Mouse (Mus musculus) neural tube, embryonic 12.5 days (tissue): Measurements from ENCODE around the gene Serpinb9c. TPM values are rescaled to one million over a fixed set of nuclear protein-coding genes. Genes with fewer than 3 reads are reported as not detected.
"Not testable (repeated sequence)": the region's sequence is repeated elsewhere in the genome, so short reads cannot be mapped to it uniquely, and the experiment has no call there.

Experiments
- ATAC-seq: fragments of 200-750 bp; cut with Nextera tagmentation; 2 replicates; pipeline ENCODE4 v1.8.0; 2017; ENCODE audit warnings: low read depth, mild to moderate bottlenecking, moderate TSS enrichment, moderate library complexity; ENCODE audit not compliant: low FRiP score
- H3K27ac ChIP-seq: fragments of 300-500 bp; sonication (generic); 2 replicates; pipeline ENCODE4 v1.5.1; 2016
- H3K27me3 ChIP-seq: fragments of 300-500 bp; sonication (generic); replicated peaks from 2 replicates; pipeline ENCODE4 v1.6.1; 2016; ENCODE audit warnings: mild to moderate bottlenecking
- H3K36me3 ChIP-seq: fragments of 300-500 bp; sonication (generic); 2 replicates; pipeline ENCODE4 v1.6.1; 2016; ENCODE audit warnings: mild to moderate bottlenecking
- H3K4me1 ChIP-seq: fragments of 300-500 bp; sonication (generic); 2 replicates; pipeline ENCODE4 v1.6.1; 2016
- H3K4me2 ChIP-seq: fragments of 300-500 bp; sonication (generic); replicated peaks from 2 replicates; pipeline ENCODE4 v1.6.1; 2016; ENCODE audit warnings: mild to moderate bottlenecking
- H3K4me3 ChIP-seq: fragments of 300-500 bp; sonication (generic); 2 replicates; pipeline ENCODE4 v1.5.1; 2016
- H3K9ac ChIP-seq: fragments of 300-500 bp; sonication (generic); 2 replicates; pipeline ENCODE4 v1.6.1; 2016; ENCODE audit warnings: mild to moderate bottlenecking
- H3K9me3 ChIP-seq: fragments of 300-500 bp; sonication (generic); 2 replicates; pipeline ENCODE4 v1.6.1; 2016; ENCODE audit warnings: mild to moderate bottlenecking
- WGBS: fragments of 180-500 bp; shearing (Covaris S2); methylation state at CpG from one replicate; pipeline ENCODE4 v1.1.7; 2016; 5-methylcytosine and 5-hydroxymethylcytosine counted together
- polyA plus RNA-seq: library from polyadenylated mRNA; unstranded; fragments of >200 nt; fragmentation: Nextera tagmentation; extraction: Ambion mirVana; gene quantifications from 2 replicates; pipeline ENCODE4 v1.2.1, GENCODE M21; 2016

The Serpinb9c gene
- polyA plus RNA-seq: not detected in 2 replicates

DNA sequence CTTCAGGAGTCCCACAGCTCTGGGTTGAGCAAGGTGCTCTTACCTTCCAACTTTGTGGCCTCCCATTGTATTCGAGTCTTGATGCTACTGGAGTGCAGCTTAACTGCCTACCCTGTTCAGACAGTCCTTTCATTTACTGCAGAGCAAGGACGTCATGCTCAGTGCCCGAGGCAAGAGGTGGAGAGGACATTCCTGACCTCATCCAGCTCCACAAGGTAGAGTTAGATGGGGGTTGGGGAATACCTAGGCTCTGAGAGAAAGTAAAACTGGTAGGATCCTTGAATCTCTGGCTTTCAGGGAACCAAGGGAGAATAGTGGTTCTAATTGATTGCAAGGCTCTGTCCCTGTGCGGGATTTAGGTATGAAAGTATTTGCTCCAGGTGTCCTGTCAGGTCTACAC is at the start of gene Serpinb9c:
Gene Serpinb9c, minus strand, starts transcription at position 101 of the 400 bp plus-strand sequence.
- Histone ChIP-seq H3K4me2 (no peak within 1 kb of the TSS), H3K4me1 (no peaks in the 10 kb centered on the region), H3K27me3 (no peaks in the 10 kb centered on the region), H3K9me3 (0 out of 2 replicates have a peak, but pooled peaks cover 10% of the 10 kb centered on the region), H3K4me3 (no peak within 1 kb of the TSS), H3K27ac (no peak within 1 kb of the TSS), H3K36me3 (no peaks in the 10 kb centered on the region), H3K9ac (no peak within 1 kb of the TSS)
- WGBS: 75% methylated on average over 4 of the region's 4 CpGs
- ATAC-seq: no peak

- Histone ChIP-seq H3K9me3 (no peaks in the 10 kb centered on the region), H3K27ac (no peak overlapping the region), H3K4me1 (no peaks in the 10 kb centered on the region), H3K9ac (no peak overlapping the region), H3K4me2 (no peak overlapping the region), H3K36me3 (no peaks in the 10 kb centered on the region), H3K4me3 (no peak overlapping the region), H3K27me3 (no peaks in the 10 kb centered on the region)
- no peak for ATAC-seq
- 54% methylated on average over 2 of the region's 2 CpGs for WGBS
These were observed 40.2 kb upstream of the Serpinb9c start for GRCm38 (mm10) chr13:33199740-33200139.

- ATAC-seq: no peak
- Histone ChIP-seq H3K4me3 (no peak within 1 kb of the TSS), H3K4me2 (no peak within 1 kb of the TSS), H3K9me3 (no peaks in the 10 kb centered on the region), H3K27me3 (no peaks in the 10 kb centered on the region), H3K9ac (no peak within 1 kb of the TSS), H3K4me1 (no peaks in the 10 kb centered on the region), H3K27ac (no peak within 1 kb of the TSS), H3K36me3 (no peaks in the 10 kb centered on the region)
- 87% methylated on average over 5 of the region's 5 CpGs for WGBS
These were observed 33.1 kb upstream of the Serpinb9c start, which contains the start of gene Serpinb9d for GRCm38 (mm10) chr13:33192659-33193058. TSS of gene Serpinb9d (plus strand) at chr13:33192959.

- not testable (repeated sequence) for H3K9me3 ChIP-seq, H3K4me1 ChIP-seq, H3K27ac ChIP-seq, H3K36me3 ChIP-seq, H3K4me3 ChIP-seq, H3K27me3 ChIP-seq, H3K9ac ChIP-seq, H3K4me2 ChIP-seq, ATAC-seq
- WGBS: 74% methylated on average over 1 of the region's 1 CpGs
These were observed 30.9 kb upstream of the Serpinb9c start for GRCm38 (mm10) chr13:33190486-33190885.

DNA sequence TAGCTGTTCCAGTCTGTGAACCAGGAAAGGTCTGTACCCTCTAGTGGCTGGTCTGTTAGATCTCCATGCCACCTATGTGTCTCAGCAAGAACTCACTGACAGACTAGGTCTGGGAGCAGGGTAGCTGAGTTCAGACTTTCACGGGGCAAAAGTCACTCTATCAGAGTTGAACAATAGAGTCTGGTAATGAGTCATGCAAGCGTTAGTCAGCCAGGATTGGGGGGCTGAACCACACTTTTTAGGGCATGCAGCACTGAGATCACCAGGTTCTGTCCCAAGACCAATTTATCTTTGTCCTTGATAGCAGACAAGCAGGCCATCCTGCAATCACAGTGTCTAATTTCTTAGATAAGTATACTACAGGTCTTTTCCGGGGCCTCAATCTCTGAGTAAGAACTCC is 18.1 kb downstream of the Serpinb9c start:
- Histone ChIP-seq H3K27ac (no peak overlapping the region), H3K4me2 (no peak overlapping the region), H3K4me3 (no peak overlapping the region), H3K9ac (no peak overlapping the region), H3K27me3 (no peaks in the 10 kb centered on the region), H3K36me3 (no peaks in the 10 kb centered on the region), H3K9me3 (0 out of 2 replicates have a peak, but pooled peaks cover 4% of the 10 kb centered on the region), H3K4me1 (no peaks in the 10 kb centered on the region)
- 85% methylated on average over 3 of the region's 3 CpGs for WGBS
- no peak for ATAC-seq

- Histone ChIP-seq H3K4me1 (no peaks in the 10 kb centered on the region), H3K4me2 (no peak overlapping the region), H3K9ac (no peak overlapping the region), H3K36me3 (no peaks in the 10 kb centered on the region), H3K27me3 (no peaks in the 10 kb centered on the region), H3K27ac (no peak overlapping the region), H3K4me3 (no peak overlapping the region), H3K9me3 (0 out of 2 replicates have a peak, but pooled peaks cover 4% of the 10 kb centered on the region)
- 98% methylated on average over 2 of the region's 2 CpGs for whole genome bisulfite sequencing
- no peak for ATAC-seq
These were observed 21.8 kb downstream of the Serpinb9c start for GRCm38 (mm10) chr13:33137717-33138116.

- Histone ChIP-seq H3K4me1 (no peaks in the 10 kb centered on the region), H3K27ac (no peak overlapping the region), H3K27me3 (no peaks in the 10 kb centered on the region), H3K36me3 (no peaks in the 10 kb centered on the region), H3K9ac (no peak overlapping the region), H3K4me2 (no peak overlapping the region), H3K9me3 (peaks cover 5% of the 10 kb centered on the region), H3K4me3 (no peak overlapping the region)
- 68% methylated on average over 3 of the region's 3 CpGs for WGBS
- no peak for ATAC-seq
These were observed 46.5 kb downstream of the Serpinb9c start for GRCm38 (mm10) chr13:33113054-33113453.

DNA sequence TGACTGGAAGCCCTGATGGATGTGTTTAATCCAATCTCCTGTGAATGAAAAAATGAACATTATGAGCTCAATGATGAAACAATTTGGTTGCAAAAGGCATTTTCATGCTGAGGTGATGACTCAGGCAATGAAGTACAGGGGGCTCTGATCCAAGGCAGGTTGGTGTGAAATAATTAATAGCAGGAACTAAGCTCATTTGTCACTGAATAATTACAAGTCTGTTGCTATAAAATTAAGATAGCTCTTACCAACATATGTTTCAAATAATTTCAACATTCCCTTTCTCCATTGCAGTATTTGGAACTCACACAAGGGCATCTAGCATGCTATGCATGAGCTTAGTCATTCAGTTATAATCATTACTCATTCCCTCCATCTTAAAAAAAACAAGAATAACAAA is 53.9 kb downstream of the Serpinb9c start:
- H3K9me3 ChIP-seq: peaks cover 5% of the 10 kb centered on the region
- no peaks in the 10 kb centered on the region for H3K36me3 ChIP-seq
- no peak overlapping the region for H3K9ac ChIP-seq
- H3K4me3 ChIP-seq: no peak overlapping the region
- ATAC-seq: no peak
- no peak overlapping the region for H3K27ac ChIP-seq
- H3K27me3 ChIP-seq: no peaks in the 10 kb centered on the region
- no peaks in the 10 kb centered on the region for H3K4me1 ChIP-seq
- no peak overlapping the region for H3K4me2 ChIP-seq

Other genes starting within 250 kb of the Serpinb9c start
- gene Serpinb6b, start 194.5 kb downstream of the Serpinb9c start, polyA plus RNA-seq: 0.24 and 0.32 TPM in 2 replicates
- gene Serpinb9, start 156.5 kb downstream of the Serpinb9c start, polyA plus RNA-seq: 1.0 and 1.1 TPM in 2 replicates
- 0.09 and 0.28 TPM in 2 replicates for gene Serpinb9b, start 132.3 kb downstream of the Serpinb9c start, polyA plus RNA-seq
- not detected in 2 replicates for gene Serpinb1b, start 81.2 kb downstream of the Serpinb9c start, polyA plus RNA-seq
- gene Serpinb9d, start 33.2 kb upstream of the Serpinb9c start, polyA plus RNA-seq: not detected in 2 replicates
- gene Serpinb9e, start 89.9 kb upstream of the Serpinb9c start, polyA plus RNA-seq: not detected in 2 replicates
- gene Serpinb9f, start 164.3 kb upstream of the Serpinb9c start, polyA plus RNA-seq: not detected in 2 replicates
- not detected in 2 replicates for gene Gm11397, start 236.0 kb upstream of the Serpinb9c start, polyA plus RNA-seq